Mouse (Mus musculus): Measurements from ENCODE around the gene Arfip1.

DNA sequence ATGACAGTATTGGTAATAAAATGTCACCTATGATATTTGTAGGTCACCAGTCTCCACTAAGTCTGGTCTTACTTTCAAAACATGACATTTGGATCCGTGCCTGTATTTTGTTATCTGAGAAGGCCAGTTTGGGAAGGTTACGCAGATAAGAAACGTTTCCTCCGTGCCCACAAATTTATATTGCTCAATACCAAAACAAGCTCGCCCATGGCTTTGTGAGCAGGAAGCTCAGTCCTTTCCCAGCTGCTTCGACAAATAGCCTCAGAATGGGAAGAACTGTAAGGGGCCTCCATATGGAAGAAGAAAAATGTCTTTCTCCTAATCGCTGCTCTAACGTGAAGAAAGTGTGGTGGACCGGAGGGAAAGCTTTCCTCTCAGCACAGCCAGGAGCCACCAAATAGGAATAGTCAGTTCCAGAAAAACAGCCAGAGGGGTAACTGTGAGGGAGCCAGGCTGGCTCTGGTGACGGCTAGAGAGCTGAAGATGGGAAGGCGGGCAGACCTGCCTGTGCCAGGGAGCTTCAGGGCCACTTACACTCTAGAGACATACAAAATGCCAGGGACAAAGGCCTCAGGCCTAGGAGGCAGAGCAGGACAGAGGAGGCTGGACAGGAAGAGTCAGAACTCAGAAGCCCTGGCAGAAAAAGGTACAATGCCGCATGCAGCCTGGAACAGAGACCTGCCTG is 126.5 kb downstream of the Arfip1 start:
- TF ChIP-seq CTCF (IDR thresholded peaks at IDR 0.05; ENCODE audit: control insufficient read depth, insufficient read depth, insufficient read length) (no peak), FOSL1 (IDR thresholded peaks at IDR 0.05; ENCODE audit: insufficient read depth, low read length, poor library complexity, severe bottlenecking) (no peak)

All from C2C12 (cell line).